ENCODE assay signal across 15 mouse cellular contexts in genomic region chr3:144110331-144111080, GRCm38 (mm10).
DNase-seq lines count a peak whose midpoint lies in the region; ATAC-seq and TF ChIP-seq lines count a peak whose summit lies in the region.
"Had no signal": no experiment of that assay in that cellular context is flagged by ENCODE, and none has a peak within 500 bp of the region (broad histone marks: within the 10 kb centered on the region; RNA-seq: fewer than 3 reads in every experiment).

No protein-coding gene starts in this region.

- TF ChIP-seq POLR2A in lung, adult 2 months (IDR thresholded peaks at IDR 0.05; ENCODE audit: borderline replicate concordance, extremely low read depth, low read depth, low read length): no peak

- H3K4me1 ChIP-seq in lung, adult 2 months (ENCODE audit: control insufficient read depth, insufficient read depth, low read length): no peaks in the 10 kb centered on the region
- H3K4me1 ChIP-seq: liver, embryonic 13.5 days had no signal

- peak; percentile 42 to 43 for DNase-seq in lung, adult 18-20 months
- DNase-seq in lung, adult 2 months: no peak
- peak; percentile 84 for DNase-seq in adipocyte (ENCODE audit: low spot score)
- peak; percentile 2 to 46 for DNase-seq in monocyte, adult 2 months (ENCODE audit: low read depth in 1 of 2, low spot score in 2 of 2)
- DNase-seq in thymus, postnatal 25 days: no peak
- no peak for DNase-seq in embryo, embryonic 10 days (ENCODE audit: low spot score)
- DNase-seq in neural tube, embryonic 10.5 days (ENCODE audit: extremely low spot score, low spot score): no peak
- DNase-seq: cerebellum, adult 11-12 months; kidney, adult 11 months; liver, embryonic 13.5 days had no signal

- no peak for TF ChIP-seq CTCF in lung, adult 2 months (IDR thresholded peaks at IDR 0.05; ENCODE audit: insufficient read depth, low read length)

- ATAC-seq in common myeloid progenitor, adult 5-6 weeks (replicated peaks; ENCODE audit: low read depth, poor library complexity, severe bottlenecking): peak; percentile 78

- H3K4me3 ChIP-seq in lung, adult 2 months (replicated peaks; ENCODE audit: extremely low read depth, low read depth, low read length): no peak overlapping the region
- H3K4me3 ChIP-seq: forebrain, embryonic 10.5 days; hindbrain, embryonic 13.5 days; liver, embryonic 13.5 days; midbrain, embryonic 12.5 days; neural tube, embryonic 13.5 days had no signal

- WGBS in lung, adult 2 months: 69% methylated on average over 5 of the region's 5 CpGs

Comparison
In these comparisons a context has a peak if more than half of its experiments do, and no peak if none do; other contexts are left out.
1. DNase-seq: peak in lung, adult 18-20 months (2 of 2), adipocyte (single experiment) and monocyte, adult 2 months (2 of 2); none in lung, adult 2 months (single experiment), thymus, postnatal 25 days (single experiment), embryo, embryonic 10 days (single experiment) and neural tube, embryonic 10.5 days (single experiment).